Mouse (Mus musculus) A20 (cell line): ENCODE results near the gene Gpr18.
A peak's percentile ranks its signal among the peaks of the same experiment; 100 is the strongest.

Experiments used
- DNase-seq: peaks from one replicate; pipeline ENCODE4 v3.0.0-alpha.2; 2011; ENCODE audit warnings: low read depth, low spot score

Gpr18 gene

DNA sequence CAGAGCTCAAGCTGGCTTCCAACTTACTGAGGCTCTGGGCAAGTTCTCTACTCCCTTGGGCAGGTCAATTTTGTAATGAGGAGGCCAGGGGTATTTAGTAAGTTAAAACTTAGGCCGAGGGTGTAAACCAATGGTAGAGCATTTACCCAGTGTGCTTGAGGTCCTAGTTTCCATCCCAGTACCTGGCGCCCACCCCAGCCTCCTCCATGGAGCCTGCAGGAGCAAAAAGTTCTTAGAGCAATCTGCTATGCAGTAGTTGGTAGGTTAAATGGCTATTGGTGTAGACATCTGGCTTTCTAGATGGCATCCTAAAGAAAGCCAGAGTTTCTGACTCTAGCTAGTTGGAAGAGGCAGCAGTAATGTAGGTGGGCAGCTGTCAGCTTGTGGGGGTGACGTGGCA lies 33.9 kb upstream of the Gpr18 start:
- DNase-seq: no peak

DNA sequence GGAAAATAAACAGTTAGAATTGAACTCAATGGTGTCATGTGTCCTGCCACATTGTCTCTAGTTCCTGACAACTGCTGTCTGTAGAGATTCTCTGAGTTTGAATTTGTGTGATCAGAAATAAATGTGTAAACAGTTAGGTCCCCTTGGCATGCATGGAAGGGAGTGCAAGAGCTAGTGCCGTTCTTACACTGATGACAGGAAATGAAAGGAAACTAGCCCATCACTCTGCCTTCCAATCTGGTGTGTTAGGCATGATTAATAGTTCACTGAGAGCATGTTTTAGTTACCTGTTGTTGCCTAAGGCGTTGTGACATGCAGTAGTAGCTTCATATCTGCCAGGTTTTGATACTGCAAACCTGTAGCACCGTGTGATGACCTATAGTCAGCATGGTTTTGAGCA lies 32.4 kb upstream of the Gpr18 start:
- DNase-seq: no peak

DNA sequence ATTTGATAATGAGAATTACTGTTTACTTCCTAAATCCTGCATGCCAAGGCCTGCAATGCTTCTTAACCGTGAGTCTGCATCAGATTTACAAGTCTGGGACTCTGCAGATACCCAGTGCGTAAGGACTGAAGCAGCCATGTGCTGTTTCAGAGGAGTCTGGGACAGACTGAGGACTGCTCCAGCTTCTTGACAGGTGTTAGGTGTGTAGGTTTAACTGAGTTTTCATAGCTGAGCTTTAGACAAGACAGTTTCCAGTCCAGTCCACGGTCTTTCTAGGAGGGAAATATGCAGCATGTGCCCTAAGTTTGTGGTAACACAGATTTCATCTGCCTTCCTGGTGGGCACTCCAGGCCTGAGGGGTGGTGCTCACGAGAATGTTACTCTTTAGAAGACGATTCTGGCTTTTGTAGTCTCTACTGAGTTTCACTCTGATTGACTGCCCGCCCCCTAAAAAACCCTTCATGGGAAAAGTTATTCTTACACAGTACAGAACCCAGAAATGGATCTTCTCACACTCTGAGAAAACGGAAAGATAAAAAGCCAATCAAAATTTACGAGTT lies 31.7 kb upstream of the Gpr18 start:
- DNase-seq: no peak

DNA sequence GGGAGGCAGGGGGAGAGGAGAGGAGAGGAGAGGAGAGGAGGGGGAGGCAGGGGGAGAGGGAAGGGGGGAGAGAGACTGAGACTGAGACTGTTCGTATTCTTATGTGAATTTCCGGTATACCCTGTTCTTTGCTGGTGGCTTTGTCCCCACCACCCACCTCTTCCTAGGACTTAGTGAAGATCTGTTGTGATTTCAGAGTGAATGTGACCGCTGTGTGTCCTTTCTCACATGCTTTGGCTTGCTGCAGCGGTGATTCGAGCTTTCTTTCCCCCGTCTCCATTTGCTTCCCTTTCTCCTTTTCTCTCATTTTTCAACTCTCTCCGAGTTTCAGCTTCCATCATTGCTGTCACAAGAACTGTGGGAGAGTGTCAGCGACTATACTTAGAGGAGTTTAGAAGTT lies 31.1 kb upstream of the Gpr18 start:
- no peak for DNase-seq

DNA sequence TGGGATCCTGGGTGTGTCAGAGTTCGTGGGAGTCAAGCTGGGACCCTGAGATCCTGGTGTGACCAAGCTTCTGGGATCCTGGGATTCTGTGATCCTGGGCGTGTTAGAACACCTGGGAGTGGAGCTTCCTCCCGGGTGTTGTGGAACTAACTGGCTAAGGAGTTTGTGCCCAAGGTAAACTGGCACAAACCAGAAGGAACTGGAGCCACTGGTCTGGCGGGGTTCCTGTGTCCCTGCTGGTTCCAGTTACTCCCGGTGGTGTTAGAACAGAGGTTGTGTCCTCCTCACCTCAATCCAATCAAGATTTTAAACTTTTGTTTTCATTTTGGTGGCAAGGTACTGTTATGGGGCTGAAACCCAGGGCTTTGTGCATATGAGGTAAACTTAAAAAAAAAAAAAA lies 30.6 kb upstream of the Gpr18 start:
- no peak for DNase-seq

DNA sequence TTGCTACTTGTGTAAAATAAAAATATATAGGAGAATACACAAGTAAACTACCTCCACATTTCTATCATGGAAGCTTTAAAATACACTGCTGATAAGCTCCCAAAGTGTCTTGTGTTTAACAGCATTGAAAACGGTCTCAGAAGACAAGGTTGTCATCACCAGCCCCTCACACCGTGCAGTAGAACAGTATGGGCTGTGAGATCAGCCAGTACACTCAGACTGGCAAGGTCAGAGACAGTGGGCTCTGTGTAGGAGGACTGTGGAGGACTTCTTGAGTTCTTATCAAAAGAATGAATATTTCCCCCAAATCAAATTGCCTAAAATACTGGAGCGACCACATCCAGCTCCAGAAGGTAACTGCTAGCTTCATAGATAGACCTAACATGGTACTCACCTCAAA lies 24.0 kb upstream of the Gpr18 start:
- peak; percentile 38 for DNase-seq

DNA sequence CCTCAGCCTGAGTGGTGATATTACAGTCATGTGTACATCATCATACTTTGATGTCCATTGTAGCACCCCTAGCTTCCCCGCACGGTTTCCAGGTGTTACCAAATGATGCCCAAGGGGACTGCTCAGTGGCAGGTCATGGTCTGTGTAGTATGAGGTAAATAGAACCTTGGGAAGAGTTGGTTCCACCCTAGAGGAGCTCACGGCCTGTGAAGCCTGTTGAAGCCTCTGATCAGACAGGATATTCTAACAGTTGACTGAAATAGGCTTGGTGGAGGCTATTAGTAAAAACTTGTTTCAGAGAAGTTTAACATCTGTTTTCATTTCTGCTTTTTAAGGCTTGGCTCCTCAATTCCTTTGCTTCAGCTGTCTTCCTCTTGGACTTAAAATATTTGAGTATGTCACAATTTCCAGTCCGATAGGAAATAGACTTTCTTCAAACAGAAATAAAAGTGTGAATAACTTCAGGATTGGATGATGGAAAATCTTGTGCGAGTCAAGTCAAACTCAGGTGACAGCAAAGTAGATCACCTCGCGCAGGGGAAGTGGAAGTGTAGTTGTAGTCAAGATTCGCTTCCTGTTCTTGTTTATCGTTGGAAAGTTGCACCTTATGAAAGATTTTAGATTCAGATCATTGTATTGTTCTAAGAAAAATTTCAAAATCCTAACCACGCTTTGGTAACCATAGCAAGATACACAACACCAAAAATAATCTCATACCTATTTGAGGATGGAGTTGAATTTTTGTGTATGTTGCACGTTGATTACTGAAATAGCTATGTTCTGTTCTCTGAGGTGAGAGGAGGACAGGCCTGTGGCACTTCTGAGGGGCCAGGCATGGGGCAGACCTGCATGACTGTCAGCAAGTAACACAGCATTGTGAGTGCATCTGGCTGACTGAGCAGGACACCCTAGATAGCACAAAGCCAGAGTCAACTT lies 22.9 kb upstream of the Gpr18 start:
- peak; percentile 92 for DNase-seq

DNA sequence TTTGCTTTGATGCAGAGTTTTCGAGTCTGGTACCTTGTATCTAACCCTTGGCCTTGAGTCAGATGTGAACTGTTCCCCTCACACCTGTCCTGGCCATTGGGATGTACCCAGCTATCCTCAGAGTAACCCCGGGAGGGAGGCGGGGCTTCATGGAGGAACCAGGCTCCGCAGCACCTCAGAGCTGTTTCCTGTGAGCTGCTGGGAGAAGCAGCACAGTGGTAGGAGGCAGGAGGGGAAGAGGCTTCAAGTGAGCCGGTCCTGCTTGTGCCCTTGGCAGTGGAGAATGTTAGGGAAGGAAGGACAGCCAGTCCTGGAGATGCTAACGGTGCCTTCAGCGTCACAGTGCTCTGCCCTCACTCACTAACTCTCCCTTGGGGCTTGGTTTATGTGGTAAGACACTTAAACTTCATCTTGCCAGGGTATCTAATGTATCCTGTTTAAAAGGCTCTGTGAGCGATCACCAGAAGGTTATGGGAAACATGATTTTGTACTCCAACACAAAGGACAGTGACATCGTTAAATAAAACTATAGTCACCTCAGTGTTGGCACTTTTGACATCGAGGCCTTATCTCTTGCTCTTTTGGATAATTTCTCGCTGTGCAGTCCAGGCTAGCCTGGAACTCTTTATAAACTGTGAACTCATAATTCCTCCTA lies 22.1 kb upstream of the Gpr18 start:
- no peak for DNase-seq

DNA sequence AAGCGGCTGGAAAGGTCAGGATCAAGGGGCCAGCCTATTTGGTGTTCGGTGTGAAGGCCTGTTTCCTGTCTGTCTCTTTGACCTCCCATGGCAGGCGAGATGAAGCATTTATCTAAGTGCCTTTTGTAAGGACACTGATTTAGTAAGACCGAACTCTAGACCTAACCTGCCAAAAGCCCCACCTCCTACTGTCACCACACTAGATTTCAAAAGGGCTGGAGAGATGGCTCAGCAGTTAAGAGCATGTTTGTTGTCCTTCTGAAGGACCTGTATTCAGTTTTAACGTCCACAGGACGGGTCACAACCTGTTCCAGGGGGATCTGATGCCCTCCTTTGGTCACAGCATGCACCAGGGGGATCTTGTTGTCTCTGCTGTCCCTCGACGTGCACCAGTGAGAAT lies 21.3 kb upstream of the Gpr18 start:
- DNase-seq: no peak

DNA sequence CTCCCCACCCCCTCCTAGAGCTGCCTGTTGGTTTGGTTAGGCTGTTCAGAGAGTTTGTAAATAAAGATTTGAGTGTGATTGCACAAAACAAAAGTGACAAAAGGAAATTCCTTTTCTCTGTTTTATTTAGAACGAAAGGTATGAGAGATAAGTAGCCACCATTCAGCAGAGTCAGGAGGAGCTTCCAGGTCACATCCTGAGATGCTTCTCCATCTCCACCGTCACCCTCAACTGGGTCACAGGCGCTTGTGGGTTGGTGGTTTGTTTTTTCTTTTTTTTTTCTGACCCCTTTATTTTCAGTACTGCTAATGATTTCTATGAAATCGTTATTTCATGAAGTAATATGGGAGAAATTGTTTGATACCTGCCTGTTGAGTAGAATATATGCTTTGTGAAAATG lies 20.8 kb upstream of the Gpr18 start:
- DNase-seq: no peak

DNA sequence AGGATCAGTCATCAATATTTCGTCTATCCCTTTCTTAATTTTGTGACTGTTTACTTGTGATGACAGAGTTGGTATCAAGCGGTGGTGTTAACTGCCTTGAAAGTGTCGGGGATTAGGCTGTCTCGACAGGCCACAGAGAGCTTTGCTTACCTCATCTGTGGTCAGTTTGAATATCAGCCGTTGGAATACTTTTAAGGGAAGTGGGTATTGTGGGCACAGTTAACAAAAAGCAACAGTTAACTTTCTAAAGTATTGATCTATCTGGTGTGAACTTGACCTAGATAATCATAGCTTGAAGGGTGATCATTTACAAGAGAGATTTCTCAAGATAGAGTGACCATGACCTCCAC lies 19.0 kb upstream of the Gpr18 start:
- DNase-seq: no peak

DNA sequence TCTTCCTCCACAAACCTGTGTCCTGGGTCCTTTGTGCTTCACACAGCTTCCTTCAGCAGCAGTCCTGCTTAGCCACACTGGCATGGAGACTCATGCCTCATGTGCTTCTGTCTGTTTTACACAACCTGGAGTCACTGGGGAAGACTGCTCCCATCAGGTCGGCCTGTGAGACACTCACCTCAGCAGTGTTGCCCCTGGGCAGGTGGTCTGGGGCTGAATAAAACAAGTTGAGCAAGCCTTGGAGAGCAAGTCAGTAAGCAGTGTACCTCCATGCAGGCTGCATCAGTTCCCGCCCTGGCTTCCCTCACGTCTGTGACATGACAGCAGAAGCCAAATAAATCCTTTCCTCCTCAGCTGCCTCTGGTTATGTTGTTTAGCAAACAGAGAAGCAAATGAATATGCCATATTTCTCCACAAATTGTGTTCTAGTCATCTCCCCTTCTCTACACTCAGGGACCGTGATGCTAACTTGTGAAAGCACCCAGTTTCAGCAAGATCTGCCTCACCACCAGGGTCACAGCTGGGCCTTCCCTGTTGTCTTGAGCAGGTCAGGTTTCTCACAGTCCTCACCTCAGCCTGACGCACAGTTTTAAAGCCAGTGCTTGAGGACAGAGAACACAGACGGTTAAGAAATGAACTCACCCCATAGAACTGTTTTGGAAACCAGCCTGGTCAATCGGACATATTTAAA lies 18.5 kb upstream of the Gpr18 start:
- no peak for DNase-seq

DNA sequence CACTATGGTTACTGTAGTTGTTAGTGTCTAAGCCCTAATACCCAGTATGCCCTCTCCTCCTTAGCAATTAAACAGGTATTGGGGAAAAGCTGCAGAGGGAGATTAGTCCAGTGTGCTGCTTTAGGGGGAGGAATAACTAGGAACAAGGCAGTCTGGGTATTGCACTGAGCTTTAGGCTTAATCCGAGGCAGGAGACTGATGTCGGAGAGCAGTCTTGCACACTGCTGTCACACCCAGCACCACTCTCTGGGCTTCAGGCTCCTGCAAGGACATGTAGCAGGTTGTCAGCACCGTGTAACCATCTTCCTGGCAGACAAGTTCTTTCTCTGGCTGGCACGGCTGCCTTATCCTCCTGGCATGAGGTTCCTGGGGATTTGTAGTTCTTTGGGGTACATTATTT lies 16.6 kb upstream of the Gpr18 start:
- DNase-seq: no peak

DNA sequence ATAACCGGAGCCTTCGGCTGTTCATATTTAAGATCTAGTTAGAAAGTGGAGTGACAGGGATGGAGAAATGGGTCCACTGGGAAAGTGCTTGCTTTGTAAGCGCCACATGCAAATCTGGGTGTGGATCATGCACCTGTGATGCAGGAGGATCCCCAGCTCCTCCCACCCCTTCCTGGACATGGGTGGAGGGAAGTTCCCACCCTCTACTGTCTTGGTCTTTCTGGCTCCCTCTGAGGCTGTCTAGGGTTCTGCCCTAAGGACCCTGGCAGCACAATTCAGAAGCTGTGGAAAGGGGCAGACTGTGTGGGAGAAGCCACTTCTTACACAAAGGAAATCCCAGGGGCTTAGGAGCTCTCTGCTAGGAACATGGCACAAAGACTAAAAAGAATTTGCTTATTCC lies 16.0 kb upstream of the Gpr18 start:
- peak; percentile 47 for DNase-seq

DNA sequence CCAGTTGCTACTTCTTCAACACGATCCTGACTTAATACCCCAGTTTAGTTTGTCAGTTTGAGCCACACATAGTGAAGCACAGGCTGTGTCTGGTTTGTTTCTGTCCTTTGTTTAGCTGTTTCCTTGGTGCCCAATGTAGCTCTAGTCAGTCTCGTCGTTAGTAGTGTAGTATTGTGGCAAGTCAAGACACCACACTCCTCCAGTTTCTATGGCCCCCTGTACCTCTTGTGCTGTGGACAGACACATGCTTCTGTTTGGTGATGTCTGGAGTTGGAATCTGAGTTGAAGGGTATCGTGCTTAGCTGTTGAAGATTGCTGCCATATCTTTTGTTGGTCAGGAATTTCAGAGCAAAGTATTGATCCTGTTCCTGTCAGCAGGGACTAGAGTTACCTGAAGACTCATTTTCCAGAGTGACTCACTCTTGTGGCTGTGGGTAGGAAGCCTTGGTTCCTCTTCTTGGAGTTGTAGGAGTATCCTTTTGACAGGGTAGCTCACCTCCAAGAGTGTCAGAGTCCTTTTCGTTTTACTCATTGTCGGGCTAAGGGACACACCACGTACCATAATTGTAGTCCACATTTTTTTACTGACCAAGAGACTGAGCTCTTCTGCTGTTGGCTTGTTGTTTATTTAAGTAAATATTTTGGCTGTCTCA lies 15.3 kb upstream of the Gpr18 start:
- DNase-seq: peak; percentile 43

DNA sequence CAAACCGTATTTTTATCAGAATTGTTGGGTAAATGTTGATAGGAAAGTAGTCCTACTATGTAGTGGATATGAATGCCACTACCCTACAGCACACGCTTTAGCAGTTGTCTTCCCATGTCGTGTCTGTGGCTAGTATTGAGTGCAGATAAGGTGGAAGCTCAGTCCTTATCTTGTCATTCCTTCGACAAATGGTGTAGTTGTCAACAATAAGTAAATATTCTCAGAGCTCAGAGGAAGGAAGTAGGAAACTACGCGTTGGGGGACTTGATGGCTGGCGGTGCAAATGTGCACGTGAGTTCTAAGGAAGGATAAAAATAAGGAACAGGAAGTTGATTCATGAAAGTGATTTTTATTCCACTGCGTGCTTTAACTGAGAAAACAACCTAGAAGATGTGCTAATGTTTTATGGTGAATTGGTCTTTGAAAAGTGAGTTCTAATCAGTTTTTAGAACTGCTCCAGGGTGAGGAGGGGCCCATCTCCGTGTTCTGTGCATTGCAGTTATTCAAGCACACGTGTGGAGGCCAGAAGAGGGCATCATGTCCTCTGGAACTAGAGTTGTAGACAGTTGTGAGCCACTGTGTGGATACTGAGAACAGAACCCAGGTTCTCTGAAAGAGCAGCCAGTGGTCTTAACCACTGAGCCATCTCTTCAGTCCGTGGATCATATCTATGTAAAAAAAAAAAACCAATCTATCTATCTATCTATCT lies 13.8 kb upstream of the Gpr18 start:
- peak; percentile 65 for DNase-seq

DNA sequence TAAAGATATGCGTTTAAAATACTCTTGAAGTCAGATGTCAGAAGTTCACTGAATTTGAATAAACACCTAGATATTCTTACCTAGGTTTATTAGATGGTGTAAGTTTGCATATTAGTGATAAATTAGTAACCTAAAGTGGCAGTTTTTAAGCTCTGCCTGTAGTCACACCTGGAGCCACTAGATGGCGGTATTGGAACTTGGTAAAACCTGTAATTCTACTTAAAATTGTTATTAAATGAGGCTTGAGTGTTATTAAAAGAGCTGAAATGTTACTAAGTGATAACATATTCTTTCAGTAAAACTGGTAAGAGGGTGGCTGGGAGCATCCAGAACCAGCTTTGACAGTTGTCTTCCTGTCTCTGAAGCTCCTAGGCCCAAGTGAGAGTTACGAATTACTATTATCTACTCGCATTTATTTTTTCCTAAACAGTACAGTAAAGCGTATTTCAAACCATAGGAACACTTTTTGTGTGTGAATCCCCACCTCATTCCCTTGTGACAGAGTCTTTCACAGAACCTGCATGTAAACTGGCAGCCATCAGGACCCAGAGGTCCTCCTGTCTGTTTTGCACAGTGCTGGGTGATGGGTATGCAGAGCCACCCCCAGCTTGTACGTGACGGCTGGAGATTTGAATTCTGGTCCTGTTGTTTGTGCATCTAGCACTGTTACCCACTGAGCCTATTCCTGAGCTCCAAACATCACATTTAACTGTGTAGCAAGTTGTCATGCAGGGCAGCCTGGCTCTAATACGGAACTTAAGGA lies 13.0 kb upstream of the Gpr18 start:
- DNase-seq: peak; percentile 78

DNA sequence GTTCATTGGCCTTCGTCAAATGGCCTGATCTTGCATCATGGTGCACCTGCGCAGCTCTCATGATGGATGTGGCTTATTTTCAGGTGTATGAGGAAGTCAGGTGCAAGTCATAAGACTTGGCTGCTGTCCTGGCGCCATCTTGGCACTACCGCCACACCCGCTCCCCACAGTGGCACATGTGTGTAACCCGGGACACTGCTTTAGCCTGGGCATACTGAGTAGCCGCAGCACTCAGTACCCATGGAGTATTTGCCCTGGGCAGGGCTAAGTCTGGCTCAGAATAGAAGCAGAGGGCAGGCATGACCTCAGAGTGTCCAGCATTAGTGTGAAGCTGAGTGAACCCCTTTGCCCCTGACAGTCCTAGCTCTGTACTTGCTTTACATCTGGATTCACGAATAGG lies 11.9 kb upstream of the Gpr18 start:
- DNase-seq: no peak

DNA sequence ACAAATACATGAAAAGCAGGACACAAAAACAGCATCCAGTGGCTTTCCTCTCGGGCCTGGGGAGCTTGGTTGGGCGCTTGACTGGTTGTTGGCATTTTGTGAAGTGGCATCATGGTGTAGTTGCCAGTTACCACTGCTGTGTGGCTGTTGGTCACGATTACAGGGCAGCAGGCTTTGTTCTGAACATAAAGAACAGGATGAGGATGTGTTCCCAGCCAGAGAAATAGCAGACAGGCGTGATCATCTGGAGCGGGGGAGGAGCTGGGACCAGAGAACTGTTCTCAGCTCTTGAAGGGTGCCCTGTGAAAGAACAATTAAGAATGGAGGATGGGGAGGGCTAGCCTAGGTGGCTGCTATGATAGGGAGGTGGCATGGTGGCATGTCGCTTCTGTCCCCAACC lies 11.3 kb upstream of the Gpr18 start:
- no peak for DNase-seq

DNA sequence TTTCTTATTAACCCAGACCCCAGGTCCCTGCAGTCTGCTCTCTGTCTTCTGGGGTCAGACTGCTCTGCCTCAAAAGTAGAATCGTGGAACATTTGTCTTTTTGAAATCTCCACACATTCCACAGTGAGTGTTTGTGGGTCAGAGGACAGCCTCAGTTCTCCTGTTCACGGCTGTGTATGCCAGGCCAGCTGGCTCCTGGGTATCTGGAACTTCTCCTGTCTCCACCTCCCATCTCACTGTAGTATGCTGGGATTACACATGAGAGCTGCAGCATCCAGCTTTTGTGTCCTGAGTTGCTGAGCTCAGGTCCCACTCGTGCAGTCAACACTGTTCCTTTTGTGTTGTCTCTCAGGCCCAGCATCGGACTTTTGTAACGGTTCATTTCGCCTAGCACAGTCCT lies 9.3 kb upstream of the Gpr18 start:
- no peak for DNase-seq

DNA sequence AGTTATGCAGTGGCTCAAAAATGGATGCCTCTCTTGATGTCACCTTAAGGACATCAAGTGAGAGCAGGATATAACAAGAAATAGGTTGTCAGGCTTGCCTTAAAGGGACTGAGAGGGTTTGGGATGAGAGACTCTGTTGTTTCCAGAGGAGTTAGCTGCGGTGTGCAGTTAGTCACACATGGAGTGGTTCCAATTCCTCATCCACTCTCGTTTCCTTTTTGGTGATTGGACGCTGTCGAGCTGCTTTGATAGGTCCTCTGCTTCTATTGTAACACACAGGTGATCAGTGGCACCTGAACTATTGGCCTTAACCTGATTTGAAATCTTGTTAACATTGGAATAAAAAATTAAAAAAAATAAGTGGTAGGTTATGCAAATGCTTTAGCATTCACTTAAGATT lies 7.2 kb upstream of the Gpr18 start:
- DNase-seq: no peak
